Mouse (Mus musculus): ENCODE measurements at regions not wholly inside any gene's neighbourhood (a gene's known extent, or its start where the extent isn't known, plus 50 kb on each side); places are given as distances from the start of the nearest gene placed in this dataset.

DNA sequence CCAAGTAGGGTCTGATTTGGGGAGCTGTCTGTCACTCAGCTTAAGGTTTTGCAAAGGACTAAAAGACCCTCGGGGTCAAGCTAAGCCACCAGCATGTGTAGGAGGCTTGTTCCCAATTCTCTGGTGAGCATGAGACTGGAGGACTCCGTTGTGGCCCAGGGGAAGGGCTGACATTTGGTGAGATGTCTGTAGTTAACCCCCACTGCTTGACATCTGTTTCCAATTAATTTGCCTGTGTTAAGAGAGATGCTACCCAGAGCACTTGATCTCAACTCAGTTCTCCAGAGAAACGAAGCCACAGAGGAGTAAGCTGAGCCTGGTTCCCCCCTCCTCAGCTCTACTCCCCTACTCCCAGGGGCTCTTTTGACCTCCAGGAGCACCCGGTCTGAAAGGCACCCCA, 100.2 kb upstream of the Top1 start:
- Histone ChIP-seq H3K4me3 (ENCODE audit: low read depth, low read length) (no peak overlapping the region), H3K4me1 (replicated peaks; ENCODE audit: control insufficient read depth, insufficient read depth, low read length) (no peaks in the 10 kb centered on the region), H3K36me3 (ENCODE audit: control insufficient read depth, insufficient read depth, low read length) (no peaks in the 10 kb centered on the region), H3K4me2 (replicated peaks; ENCODE audit: low read depth, low read length) (no peak overlapping the region), H3K27ac (ENCODE audit: low read depth, low read length) (no peak overlapping the region), H3K27me3 (ENCODE audit: control insufficient read depth, insufficient read depth, low read length) (no peaks in the 10 kb centered on the region), H3K9ac (ENCODE audit: low read depth, low read length) (no peak overlapping the region), H3K9me3 (ENCODE audit: control insufficient read depth, low read length) (no peaks in the 10 kb centered on the region)
- DNase-seq (ENCODE audit: low spot score) = no peak
- 37% methylated on average over 4 of the region's 4 CpGs for WGBS
- ATAC-seq (ENCODE audit: low FRiP score) = no peak

- no peak overlapping the region for H3K9ac ChIP-seq (ENCODE audit: low read depth, low read length)
- no peak overlapping the region for H3K4me2 ChIP-seq (replicated peaks; ENCODE audit: low read depth, low read length)
- H3K4me3 ChIP-seq (ENCODE audit: low read depth, low read length) = no peak overlapping the region
- 37% methylated on average over 19 of the region's 19 CpGs for WGBS
- H3K36me3 ChIP-seq (ENCODE audit: control insufficient read depth, insufficient read depth, low read length) = no peaks in the 10 kb centered on the region
- no peak overlapping the region for H3K27ac ChIP-seq (ENCODE audit: low read depth, low read length)
- peak; percentile 80 for ATAC-seq (ENCODE audit: low FRiP score)
- H3K4me1 ChIP-seq (replicated peaks; ENCODE audit: control insufficient read depth, insufficient read depth, low read length) = no peaks in the 10 kb centered on the region
- H3K9me3 ChIP-seq (ENCODE audit: control insufficient read depth, low read length) = no peaks in the 10 kb centered on the region
- peak; percentile 54 for DNase-seq (ENCODE audit: low spot score)
- H3K27me3 ChIP-seq (ENCODE audit: control insufficient read depth, insufficient read depth, low read length) = no peaks in the 10 kb centered on the region
These were observed 93.5 kb upstream of the Top1 start for GRCm38 (mm10) chr2:160552121-160552669.

GRCm38 (mm10) chr2:160561711-160562110, 84.0 kb upstream of the Top1 start:
- H3K27ac ChIP-seq (ENCODE audit: low read depth, low read length) = no peak overlapping the region
- no peaks in the 10 kb centered on the region for H3K9me3 ChIP-seq (ENCODE audit: control insufficient read depth, low read length)
- no peaks in the 10 kb centered on the region for H3K4me1 ChIP-seq (replicated peaks; ENCODE audit: control insufficient read depth, insufficient read depth, low read length)
- H3K27me3 ChIP-seq (ENCODE audit: control insufficient read depth, insufficient read depth, low read length) = no peaks in the 10 kb centered on the region
- 48% methylated on average over 14 of the region's 14 CpGs for WGBS
- DNase-seq (ENCODE audit: low spot score) = no peak
- no peak overlapping the region for H3K4me2 ChIP-seq (replicated peaks; ENCODE audit: low read depth, low read length)
- no peak for ATAC-seq (ENCODE audit: low FRiP score)
- no peaks in the 10 kb centered on the region for H3K36me3 ChIP-seq (ENCODE audit: control insufficient read depth, insufficient read depth, low read length)
- H3K4me3 ChIP-seq (ENCODE audit: low read depth, low read length) = no peak overlapping the region
- H3K9ac ChIP-seq (ENCODE audit: low read depth, low read length) = no peak overlapping the region

GRCm38 (mm10) chr2:160567813-160568212, 77.9 kb upstream of the Top1 start:
- H3K9ac ChIP-seq (ENCODE audit: low read depth, low read length) = no peak overlapping the region
- no peak overlapping the region for H3K4me3 ChIP-seq (ENCODE audit: low read depth, low read length)
- DNase-seq (ENCODE audit: low spot score) (no peak), ATAC-seq (ENCODE audit: low FRiP score) (no peak)
- no peaks in the 10 kb centered on the region for H3K9me3 ChIP-seq (ENCODE audit: control insufficient read depth, low read length)
- H3K4me2 ChIP-seq (replicated peaks; ENCODE audit: low read depth, low read length) = no peak overlapping the region
- WGBS = 92% methylated on average over 4 of the region's 4 CpGs
- H3K27me3 ChIP-seq (ENCODE audit: control insufficient read depth, insufficient read depth, low read length) = no peaks in the 10 kb centered on the region
- no peaks in the 10 kb centered on the region for H3K4me1 ChIP-seq (replicated peaks; ENCODE audit: control insufficient read depth, insufficient read depth, low read length)
- H3K36me3 ChIP-seq (ENCODE audit: control insufficient read depth, insufficient read depth, low read length) = no peaks in the 10 kb centered on the region
- no peak overlapping the region for H3K27ac ChIP-seq (ENCODE audit: low read depth, low read length)

GRCm38 (mm10) chr2:160569496-160569895, 76.2 kb upstream of the Top1 start:
- ATAC-seq (ENCODE audit: low FRiP score) = no peak
- no peak overlapping the region for H3K4me2 ChIP-seq (replicated peaks; ENCODE audit: low read depth, low read length)
- no peak for DNase-seq (ENCODE audit: low spot score)

DNA sequence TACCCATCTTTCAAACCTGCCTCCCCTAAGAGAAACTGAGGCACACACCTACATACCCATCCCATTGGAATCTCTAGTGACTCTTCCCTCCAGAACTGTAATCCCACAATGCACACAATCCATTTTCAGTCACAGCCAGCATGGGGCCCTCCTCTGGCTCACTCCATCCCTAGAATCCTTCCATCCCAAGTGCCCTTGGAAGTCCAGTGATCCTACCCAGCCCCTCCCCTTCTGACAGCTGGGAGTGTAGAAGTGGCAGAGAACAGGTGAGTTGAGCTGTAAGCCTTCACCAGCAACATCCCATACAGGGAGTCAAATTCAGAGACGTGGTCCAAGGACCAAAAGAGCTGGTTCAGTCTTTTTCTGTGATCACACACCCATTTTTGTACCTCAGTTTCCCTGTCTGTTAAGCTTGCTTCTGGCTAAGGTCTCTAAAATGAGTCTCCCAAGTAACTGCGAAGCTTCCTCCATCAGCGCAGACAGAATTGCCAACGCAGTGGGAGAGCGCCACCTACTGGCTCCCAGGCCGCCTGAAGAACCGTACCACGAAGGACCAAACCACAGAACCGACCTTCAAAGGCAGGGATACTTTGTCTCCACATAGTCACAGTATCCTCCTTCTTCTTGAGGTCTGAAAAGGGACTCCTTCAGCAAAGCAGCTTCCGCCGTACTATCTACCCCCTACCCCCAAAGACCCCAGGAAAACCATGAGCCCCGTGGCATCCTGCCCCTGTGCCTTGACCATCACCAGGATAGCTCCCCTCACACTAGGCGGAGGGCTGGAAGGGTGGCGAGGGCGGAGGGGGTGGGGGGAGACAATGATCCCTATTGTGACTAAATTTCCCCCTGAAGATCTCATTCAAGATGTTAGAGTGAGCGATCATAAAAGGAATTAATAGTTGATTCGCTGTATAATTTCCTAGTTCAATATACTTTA, 67.0 kb upstream of the Top1 start:
- H3K9ac ChIP-seq (ENCODE audit: low read depth, low read length) = no peak overlapping the region
- DNase-seq (ENCODE audit: low spot score) (peak; percentile 93), ATAC-seq (ENCODE audit: low FRiP score) (peak; percentile 53; the same call in 1 of the 2 replicates)
- H3K9me3 ChIP-seq (ENCODE audit: control insufficient read depth, low read length) = no peaks in the 10 kb centered on the region
- H3K4me1 ChIP-seq (replicated peaks; ENCODE audit: control insufficient read depth, insufficient read depth, low read length) = 0 out of 2 replicates have a peak, but pooled peaks cover 3% of the 10 kb centered on the region
- H3K36me3 ChIP-seq (ENCODE audit: control insufficient read depth, insufficient read depth, low read length) = no peaks in the 10 kb centered on the region
- peaks cover 23% of the 10 kb centered on the region for H3K27me3 ChIP-seq (ENCODE audit: control insufficient read depth, insufficient read depth, low read length)
- no peak overlapping the region for H3K27ac ChIP-seq (ENCODE audit: low read depth, low read length)
- H3K4me3 ChIP-seq (ENCODE audit: low read depth, low read length) = no peak overlapping the region
- peak overlapping the region; percentile 12; the same call in 1 of the 2 replicates for H3K4me2 ChIP-seq (replicated peaks; ENCODE audit: low read depth, low read length)
- 10% methylated on average over 17 of the region's 17 CpGs for WGBS

More at GRCm38 (mm10) chr2:160569496-160569895, 76.2 kb upstream of the Top1 start:
- no peak overlapping the region for H3K27ac ChIP-seq (ENCODE audit: low read depth, low read length)
- WGBS = 83% methylated on average over 5 of the region's 5 CpGs
- no peaks in the 10 kb centered on the region for H3K4me1 ChIP-seq (replicated peaks; ENCODE audit: control insufficient read depth, insufficient read depth, low read length)
- no peak overlapping the region for H3K9ac ChIP-seq (ENCODE audit: low read depth, low read length)
- H3K4me3 ChIP-seq (ENCODE audit: low read depth, low read length) = no peak overlapping the region
- H3K9me3 ChIP-seq (ENCODE audit: control insufficient read depth, low read length) = no peaks in the 10 kb centered on the region
- no peaks in the 10 kb centered on the region for H3K36me3 ChIP-seq (ENCODE audit: control insufficient read depth, insufficient read depth, low read length)
- no peaks in the 10 kb centered on the region for H3K27me3 ChIP-seq (ENCODE audit: control insufficient read depth, insufficient read depth, low read length)

- Histone ChIP-seq H3K4me1 (replicated peaks; ENCODE audit: control insufficient read depth, insufficient read depth, low read length) (peaks cover 10% of the 10 kb centered on the region; the same call in 1 of the 2 replicates), H3K4me2 (replicated peaks; ENCODE audit: low read depth, low read length) (no peak overlapping the region), H3K9ac (ENCODE audit: low read depth, low read length) (no peak overlapping the region), H3K4me3 (ENCODE audit: low read depth, low read length) (no peak overlapping the region), H3K27me3 (ENCODE audit: control insufficient read depth, insufficient read depth, low read length) (peaks cover 23% of the 10 kb centered on the region), H3K9me3 (ENCODE audit: control insufficient read depth, low read length) (no peaks in the 10 kb centered on the region), H3K36me3 (ENCODE audit: control insufficient read depth, insufficient read depth, low read length) (no peaks in the 10 kb centered on the region), H3K27ac (ENCODE audit: low read depth, low read length) (no peak overlapping the region)
- WGBS = 27% methylated on average over 9 of the region's 9 CpGs
- DNase-seq (ENCODE audit: low spot score) (peak; percentile 25), ATAC-seq (ENCODE audit: low FRiP score) (no peak)
These were observed 65.4 kb upstream of the Top1 start for GRCm38 (mm10) chr2:160580250-160580649.

GRCm38 (mm10) chr2:160581029-160581428, 64.7 kb upstream of the Top1 start:
- no peaks in the 10 kb centered on the region for H3K36me3 ChIP-seq (ENCODE audit: control insufficient read depth, insufficient read depth, low read length)
- DNase-seq (ENCODE audit: low spot score) (peak; percentile 64), ATAC-seq (ENCODE audit: low FRiP score) (peak; percentile 64)
- no peak overlapping the region for H3K27ac ChIP-seq (ENCODE audit: low read depth, low read length)
- H3K9ac ChIP-seq (ENCODE audit: low read depth, low read length) = no peak overlapping the region
- H3K4me1 ChIP-seq (replicated peaks; ENCODE audit: control insufficient read depth, insufficient read depth, low read length) = peaks cover 10% of the 10 kb centered on the region; the same call in 1 of the 2 replicates
- H3K27me3 ChIP-seq (ENCODE audit: control insufficient read depth, insufficient read depth, low read length) = peaks cover 23% of the 10 kb centered on the region
- H3K4me2 ChIP-seq (replicated peaks; ENCODE audit: low read depth, low read length) = no peak overlapping the region
- no peak overlapping the region for H3K4me3 ChIP-seq (ENCODE audit: low read depth, low read length)
- H3K9me3 ChIP-seq (ENCODE audit: control insufficient read depth, low read length) = no peaks in the 10 kb centered on the region
- 5% methylated on average over 9 of the region's 9 CpGs for WGBS
